14 mouse cellular contexts compared by ENCODE assay signal in genomic region chr16:26966830-26967229, GRCm38 (mm10). TPM values are rescaled to one million over a fixed set of nuclear protein-coding genes. Genes with fewer than 3 reads are reported as not detected.
"Had no signal": no experiment of that assay in that cellular context is flagged by ENCODE, and none has a peak within 500 bp of the region (broad histone marks: within the 10 kb centered on the region; RNA-seq: fewer than 3 reads in every experiment).

No protein-coding gene starts in this region.

- H3K9ac ChIP-seq: hindbrain, embryonic 14.5 days; liver, embryonic 15.5 days; midbrain, embryonic 13.5 days; neural tube, embryonic 15.5 days had no signal

- DNase-seq: right cerebral cortex, adult 18-20 months; thymus, postnatal 4 days had no signal

- H3K36me3 ChIP-seq: limb, embryonic 10.5 days; liver, embryonic 15.5 days; midbrain, embryonic 13.5 days; neural tube, embryonic 15.5 days had no signal

- ATAC-seq: intestine, postnatal 0 days; midbrain, embryonic 13.5 days had no signal

- H3K27ac ChIP-seq: hindbrain, embryonic 14.5 days; left cerebral cortex, adult 2 months; limb, embryonic 10.5 days; liver, embryonic 15.5 days; midbrain, embryonic 13.5 days; neural tube, embryonic 15.5 days; stomach, postnatal 0 days had no signal

- H3K4me3 ChIP-seq: left cerebral cortex, adult 2 months; limb, embryonic 10.5 days; liver, embryonic 15.5 days; midbrain, embryonic 13.5 days; myocyte; neural tube, embryonic 15.5 days had no signal

- H3K4me2 ChIP-seq: hindbrain, embryonic 14.5 days; liver, embryonic 11.5 days; liver, embryonic 15.5 days; midbrain, embryonic 13.5 days; neural tube, embryonic 15.5 days had no signal

- H3K4me1 ChIP-seq: liver, embryonic 15.5 days had no signal

- H3K9me3 ChIP-seq: limb, embryonic 10.5 days; liver, embryonic 15.5 days; midbrain, embryonic 13.5 days; neural tube, embryonic 15.5 days had no signal

RNA-seq across cellular contexts. Expression of gene Gmnc, which starts 24.6 kb away (rescaled TPM):
- total RNA-seq: megakaryocyte progenitor cell, adult 5-6 weeks had no signal
- polyA plus RNA-seq: intestine, postnatal 0 days; limb, embryonic 10.5 days; liver, embryonic 11.5 days; liver, embryonic 15.5 days; myocyte; neural tube, embryonic 11.5 days had no signal
